Mouse (Mus musculus) common myeloid progenitor, adult 5-6 weeks (primary cell): ENCODE measurements around the gene Prex1. TPM values are rescaled to one million over a fixed set of nuclear protein-coding genes. Genes with fewer than 3 reads are reported as not detected.

Source experiments
- ATAC-seq: replicated peaks from 2 replicates; pipeline ENCODE4 v1.8.0; 2016; ENCODE audit warnings: low read depth, mild to moderate bottlenecking, moderate TSS enrichment, inconsistent platforms; ENCODE audit not compliant: poor library complexity, severe bottlenecking
- total RNA-seq: library from RNA; stranded (forward); fragments of 200-1000, 187-1606 nt; gene quantifications from 2 replicates; pipeline ENCODE4 v1.2.3, GENCODE M21; 2017

Gene Prex1
- total RNA-seq, 1 experiment from 2014 or later: 26.2 TPM

DNA sequence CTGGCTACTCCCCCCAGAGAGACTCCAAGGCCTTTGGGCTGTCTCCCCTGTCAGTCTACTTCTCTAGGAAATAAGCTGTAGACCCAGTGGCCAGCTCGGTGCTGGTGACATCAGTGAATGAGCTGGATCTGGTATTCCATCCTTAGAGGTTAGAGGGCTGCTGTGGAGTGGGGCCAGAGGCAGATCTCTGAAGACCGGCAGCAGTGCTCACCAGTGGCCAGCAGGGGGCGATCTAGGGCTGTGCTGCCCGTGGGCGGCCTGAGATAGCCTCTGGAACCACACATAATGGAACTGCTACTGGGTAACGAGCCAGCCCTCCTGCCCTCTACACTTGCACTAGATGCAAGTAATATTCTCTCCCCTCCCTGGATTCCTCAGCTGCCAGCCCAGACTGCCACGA lies 138.7 kb downstream of the Prex1 start:
- ATAC-seq: peak; percentile 80

DNA sequence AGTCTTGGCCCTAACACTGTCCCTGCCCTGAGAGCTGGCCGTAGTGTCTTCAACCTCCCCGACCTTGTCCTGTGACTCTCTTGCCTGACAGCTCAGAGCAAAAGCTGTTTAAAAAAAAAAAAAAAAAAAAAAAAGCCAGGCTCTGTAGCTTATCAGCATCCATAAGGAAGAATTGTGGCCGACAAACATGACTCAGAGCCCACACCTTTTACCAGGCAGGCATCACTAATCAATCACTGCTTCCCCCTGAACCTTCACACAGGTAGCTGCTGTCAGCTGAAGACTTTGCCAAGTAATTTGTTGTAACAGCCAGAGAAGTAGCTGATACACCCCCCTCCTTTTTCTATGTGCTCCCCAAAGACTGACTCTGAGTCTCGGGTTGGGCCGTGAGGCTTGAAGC lies 140.0 kb downstream of the Prex1 start:
- no peak for ATAC-seq

DNA sequence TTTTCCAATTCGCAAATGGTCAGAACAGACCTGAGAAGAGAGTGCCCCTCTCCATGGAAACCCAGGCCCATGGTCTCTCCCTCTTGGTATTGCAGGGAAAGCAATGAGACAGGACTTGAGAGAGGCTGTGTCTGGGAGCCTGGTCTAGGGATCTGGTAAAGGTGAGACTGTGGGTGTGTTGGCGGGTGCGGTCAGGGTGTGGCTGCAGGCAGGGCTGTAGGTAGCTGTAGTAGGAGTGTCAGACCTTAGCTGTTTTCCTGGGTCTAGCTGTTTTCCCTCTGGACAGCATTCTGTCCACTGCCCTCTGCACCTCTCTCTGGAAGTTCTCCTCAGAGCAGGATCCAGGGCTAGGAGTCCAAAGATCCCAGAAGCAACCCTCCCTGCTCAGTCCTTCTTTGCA lies 141.3 kb downstream of the Prex1 start:
- ATAC-seq: no peak

DNA sequence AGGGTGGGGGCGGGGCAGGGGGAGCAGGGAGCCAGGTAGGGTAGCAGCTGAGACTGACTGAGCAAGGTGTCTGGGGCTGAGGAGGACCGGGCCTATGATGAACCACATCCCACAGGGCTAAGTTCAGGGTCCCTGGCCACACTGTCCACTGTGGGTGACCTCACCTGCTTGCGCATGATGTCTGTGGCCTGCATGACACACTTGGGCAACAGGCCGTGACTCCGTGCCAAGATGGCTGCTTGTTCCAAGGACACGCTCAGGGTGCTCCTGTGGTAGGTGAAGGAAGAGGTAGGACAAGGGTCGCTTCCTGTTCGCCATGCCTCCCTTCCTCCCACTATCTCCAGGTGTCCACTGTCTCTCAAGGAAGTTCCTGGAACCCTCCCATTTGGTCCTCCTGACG lies 144.4 kb downstream of the Prex1 start:
- no peak for ATAC-seq

DNA sequence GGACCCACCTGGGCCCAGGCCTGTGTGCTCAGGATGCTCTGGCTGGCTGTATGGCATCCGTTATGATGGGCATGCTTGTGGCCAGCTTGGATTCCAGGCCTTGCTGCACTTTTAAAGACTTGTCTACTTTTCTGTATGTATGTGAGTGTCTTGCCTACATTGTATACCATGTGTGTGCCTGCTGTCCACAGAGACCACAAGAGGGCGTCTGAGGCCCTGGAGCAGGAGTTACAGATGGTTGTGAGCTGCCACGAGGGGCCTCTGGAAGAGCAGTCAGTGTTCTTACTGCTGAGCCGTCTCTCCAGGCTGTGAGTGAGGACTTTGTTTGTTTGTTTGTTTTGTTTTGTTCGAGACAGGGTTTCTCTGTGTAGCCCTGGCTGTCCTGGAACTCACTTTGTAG lies 148.1 kb downstream of the Prex1 start:
- ATAC-seq: no peak

DNA sequence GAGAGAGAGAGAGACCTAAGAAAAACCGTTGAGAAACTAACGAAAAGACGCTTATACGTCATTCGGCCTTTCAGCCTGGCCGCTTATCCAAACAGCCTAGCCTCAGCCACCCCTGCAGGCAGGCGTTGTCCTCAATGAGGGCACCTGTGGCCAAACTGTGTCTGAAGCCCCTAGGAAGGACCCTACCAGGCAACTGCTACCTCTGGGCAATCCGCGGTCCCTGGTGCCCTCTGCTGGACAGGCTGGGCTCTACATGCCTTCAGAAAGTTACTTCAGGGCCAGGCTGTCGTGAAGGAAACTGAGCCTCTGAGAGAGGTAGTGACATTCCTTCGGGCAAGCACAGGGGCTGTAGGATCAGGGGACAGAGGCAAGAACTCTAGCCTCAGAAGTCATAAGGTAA lies 149.2 kb downstream of the Prex1 start:
- peak; percentile 65 for ATAC-seq

DNA sequence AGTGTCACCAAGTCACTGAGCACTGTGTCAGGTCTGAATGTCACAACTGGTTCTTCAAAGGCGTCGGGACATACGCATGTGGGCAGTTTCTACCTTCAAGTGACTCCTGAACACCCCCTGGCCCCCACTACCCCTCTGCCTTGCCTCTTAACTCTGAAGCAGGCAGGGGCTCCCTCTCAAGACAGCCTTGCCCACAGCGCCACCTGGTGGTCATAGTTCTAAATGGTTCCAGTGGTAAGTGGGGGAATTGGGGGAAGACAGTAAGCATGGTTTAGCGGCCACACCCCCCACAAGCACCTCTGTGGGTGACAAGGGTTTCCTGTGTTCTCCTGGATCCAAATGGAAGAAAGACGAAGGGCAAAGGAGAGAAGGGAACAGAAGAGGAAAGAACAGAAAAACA lies 149.7 kb downstream of the Prex1 start:
- ATAC-seq: peak; percentile 64

DNA sequence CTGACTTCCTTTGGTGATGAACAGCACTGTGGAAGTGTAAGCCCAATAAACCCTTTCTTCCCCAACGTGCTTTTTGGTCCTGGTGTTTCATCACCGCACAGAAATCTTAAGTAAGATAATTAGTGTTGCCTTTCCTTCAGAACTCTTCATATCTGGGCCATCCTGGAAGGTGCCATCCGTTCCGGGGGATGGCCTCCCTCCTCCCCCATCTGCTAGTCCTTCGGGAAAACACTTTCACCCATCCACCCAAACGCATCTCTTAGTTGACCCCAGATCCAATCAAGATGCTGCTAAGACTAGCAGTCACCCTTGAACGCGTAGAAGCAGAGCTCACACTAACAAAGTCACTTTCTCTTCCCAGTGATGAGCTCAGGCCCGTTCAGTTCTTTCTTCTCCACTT lies 150.6 kb downstream of the Prex1 start:
- no peak for ATAC-seq

DNA sequence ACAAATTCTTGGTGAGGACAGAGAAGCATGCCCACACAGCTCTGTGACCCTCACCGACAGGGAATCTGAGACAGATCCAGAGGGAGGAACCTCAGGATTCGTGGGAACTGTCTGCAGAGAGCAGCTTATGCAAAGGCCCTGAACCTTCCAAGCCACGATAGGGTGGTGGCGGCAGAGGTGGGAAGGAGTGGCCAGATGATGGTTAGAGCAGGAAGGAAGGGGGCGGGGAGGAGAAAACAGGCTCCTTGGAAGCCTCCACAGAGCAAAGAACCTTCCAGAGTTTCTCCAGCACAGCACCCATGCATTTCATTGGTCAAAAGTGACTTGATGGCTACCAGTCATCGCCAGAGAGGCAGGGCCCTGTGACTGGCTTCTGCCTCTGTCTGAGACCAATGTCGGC lies 151.9 kb downstream of the Prex1 start:
- peak; percentile 33; the same call in 1 of the 2 replicates for ATAC-seq

DNA sequence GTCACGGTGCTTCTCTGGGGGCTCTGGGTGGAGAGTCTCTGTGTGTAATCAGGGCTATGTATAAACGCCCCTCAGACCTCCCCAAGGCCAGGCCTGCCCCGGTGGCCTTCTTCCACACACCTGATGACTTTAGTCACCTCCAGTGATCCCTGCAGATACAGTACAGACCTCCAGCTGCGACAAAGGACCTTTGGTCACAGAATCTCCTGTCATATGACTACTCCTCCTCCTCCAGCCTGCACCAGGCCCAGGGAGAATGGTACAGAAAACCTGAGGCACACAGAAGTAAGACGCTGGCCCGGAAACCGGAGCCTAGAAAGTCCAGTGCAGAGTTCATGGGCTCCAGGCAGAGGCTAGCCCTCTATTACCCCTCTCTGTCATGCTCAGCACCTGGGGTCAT lies 152.8 kb downstream of the Prex1 start:
- ATAC-seq: no peak

DNA sequence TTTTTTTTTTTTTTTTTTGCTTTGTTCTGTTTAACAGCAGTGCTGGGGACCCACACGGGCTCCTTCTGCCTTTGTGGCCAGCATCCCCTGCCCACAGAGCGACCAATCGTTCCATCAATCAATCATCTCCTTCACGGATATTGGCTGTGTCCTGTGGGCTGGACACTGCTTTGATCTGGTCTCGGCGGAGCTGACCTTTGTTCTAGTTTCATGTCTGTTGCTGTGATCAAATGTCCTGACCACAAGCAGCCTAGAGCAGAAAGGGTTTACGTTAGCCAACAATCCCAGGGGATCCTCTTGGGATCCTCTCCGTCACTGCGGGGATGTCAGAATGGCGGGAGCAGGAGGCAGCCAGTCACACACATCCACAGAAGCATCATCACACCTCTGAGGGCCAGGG lies 154.1 kb downstream of the Prex1 start:
- no peak for ATAC-seq

DNA sequence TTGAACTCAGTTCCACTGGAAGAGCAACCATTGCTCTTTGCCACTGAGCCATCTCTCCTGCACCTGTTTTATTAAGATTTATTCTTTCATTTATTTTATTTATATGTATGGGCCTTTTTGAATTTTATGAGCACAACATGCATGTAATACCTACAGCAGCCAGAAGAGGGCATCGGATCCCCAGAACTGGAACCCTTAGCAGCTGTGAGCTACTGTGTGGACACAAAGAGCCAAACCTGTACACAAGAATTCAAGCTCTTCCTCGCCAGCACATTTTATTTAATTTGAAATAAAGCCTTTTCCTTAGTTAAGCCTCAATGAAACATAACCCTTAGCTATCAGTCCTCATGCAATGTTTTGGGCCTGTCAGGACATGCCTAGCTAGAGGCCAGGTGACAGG lies 158.1 kb downstream of the Prex1 start:
- ATAC-seq: no peak

DNA sequence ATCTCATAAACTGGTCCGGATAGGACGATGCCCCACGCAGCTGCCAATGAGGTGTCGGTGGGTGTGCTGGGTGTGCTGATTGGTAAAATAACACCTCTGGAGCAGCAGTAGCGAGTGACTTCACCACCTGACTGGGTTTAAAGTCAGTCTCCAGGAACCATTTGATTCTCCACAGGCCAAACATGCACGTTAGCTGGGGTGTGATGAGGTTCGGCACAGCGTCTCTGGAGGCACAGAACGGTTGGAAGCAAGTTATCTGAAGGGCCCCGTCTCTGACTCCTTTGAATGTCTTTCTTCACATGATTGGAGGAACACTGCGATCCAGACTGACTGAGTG lies 159.5 kb downstream of the Prex1 start:
- no peak for ATAC-seq

DNA sequence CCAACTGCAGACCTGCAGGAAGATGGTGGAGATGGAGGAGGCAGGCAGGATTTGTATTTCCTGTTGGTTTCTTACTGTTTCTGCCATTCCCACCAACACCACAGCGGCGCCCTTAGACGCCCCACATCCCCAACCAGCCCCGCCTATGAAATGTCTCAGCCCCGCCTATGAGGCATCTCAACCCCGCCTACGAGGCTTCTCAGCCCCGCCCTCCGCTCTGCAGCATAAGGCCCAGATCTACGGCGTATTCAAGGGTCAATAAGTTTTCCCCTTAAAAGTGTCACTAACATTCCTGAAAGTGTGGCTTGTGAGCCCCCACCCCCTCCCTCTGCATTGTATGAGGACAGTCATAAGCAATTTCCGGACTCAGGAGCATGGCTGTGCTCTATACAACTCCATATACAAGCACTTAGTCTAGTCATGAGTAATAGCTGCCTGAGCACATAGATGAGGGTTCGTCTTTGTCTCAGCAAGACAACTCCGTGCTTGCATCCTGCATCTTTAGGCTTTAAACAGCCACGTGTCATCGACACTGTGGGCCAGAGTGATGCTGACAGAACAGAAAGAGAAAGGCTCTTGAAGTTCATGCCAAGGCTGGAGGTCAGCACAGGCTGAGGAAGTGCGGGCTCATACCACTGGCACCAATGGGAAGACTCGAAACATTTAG lies 160.0 kb downstream of the Prex1 start:
- ATAC-seq: peak; percentile 80

DNA sequence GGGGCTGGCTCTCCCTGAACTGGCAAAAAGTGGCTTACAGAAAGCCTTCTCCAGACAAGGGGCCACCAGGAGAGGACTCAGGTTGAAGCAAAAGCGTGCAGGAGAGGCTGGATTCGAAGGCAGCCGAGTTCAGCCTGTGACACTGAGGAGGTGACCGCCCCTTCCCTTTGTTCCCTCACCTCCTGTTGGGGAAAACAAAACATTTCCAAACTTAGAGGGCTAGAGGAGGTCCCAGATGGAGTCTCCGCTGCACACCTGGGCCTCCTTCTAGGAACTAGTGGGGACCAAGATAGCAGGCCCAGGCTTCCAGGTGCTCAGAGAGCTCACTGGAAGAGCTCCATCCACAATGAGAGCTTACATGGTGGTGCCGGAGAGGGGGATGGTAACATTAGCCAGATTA lies 161.0 kb downstream of the Prex1 start:
- ATAC-seq: no peak

DNA sequence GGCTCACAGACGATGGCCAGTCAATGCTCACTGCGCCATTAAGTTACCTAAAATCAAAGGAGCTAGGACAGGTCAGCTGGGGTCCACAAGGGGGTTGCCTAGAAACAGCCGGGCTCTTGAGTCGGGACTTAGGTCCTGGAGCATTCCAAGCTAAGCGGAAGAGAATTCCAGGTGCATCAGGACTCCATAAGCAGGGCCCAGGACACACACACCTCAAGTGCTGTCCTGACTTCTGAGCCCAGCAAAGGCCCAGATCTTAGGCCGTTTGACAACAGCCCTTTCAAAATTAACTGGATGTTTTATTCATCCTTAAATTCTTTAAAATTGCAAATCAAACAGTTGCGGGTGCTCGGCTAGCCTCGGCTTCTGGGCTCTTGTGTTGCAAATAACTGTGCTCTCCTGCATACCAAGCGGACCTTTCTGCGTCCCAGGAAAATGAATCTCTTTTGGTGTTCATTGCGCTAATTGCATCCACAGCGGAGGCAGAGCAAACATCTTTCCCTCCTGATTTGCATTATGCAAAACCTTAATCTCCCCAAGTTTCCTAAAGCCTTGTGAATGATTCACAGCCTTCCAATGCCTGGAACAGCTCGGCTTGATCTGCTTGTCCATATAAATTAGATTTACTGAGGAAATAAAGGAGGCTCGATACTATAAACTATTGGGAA lies 161.7 kb downstream of the Prex1 start:
- no peak for ATAC-seq

DNA sequence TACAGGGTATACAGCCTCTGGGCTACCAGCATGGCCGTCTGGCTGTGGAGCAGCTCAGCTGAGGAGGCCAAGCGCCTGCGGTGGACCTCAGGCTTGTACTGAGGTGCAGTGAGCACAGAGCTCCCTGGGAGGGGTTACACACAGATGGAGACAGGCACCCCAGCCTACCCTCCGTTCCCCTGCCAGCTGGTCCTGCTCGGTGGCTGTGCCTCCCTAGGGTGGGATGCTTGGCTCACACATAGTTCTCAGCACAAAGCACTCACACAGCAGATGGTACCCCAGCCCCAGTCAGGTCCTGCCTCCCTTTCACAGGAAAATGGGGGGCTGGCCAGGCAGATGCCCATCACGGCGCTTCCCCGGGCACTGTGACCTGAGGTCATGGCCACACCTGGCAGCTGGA lies 163.8 kb downstream of the Prex1 start:
- no peak for ATAC-seq

DNA sequence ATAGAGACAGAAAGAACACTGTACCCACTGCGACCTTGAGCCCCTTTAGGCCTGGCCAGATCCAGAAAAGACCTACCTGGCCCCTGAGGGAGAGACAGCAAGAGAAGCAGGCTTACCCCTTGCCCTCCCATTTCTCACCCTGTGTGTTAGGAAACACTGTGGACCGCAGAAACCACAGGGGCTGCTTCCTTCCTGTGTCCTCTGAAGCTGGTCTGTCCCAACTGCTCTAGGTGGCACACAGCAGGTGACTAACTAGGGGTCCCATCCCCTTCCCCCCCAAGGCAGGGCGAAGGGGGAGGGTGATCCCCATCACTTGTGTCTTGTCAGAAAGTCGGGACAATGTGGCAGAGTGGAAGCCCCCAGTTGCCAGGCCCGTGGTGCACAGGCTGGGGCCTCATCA lies 164.6 kb downstream of the Prex1 start:
- peak; percentile 66 for ATAC-seq

DNA sequence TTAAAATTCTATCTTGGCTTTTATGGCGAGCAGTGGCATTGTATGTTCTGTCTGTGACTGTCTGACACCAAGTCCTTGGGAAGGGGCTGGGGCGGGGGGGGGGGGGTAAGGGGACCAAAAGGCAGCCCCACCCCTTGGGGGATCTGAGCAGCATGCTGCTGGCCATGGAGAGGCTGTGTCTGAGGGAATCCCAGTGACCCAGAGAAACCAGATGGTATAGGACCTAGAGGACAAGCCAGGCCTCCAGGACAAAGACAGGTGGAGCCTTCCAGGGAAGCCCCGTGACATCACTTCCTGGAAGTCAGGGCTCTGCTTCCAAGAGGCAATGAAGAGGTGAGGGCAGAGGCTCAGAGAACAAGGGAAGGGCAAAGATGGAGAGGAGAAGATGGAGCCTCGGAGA lies 168.1 kb downstream of the Prex1 start:
- ATAC-seq: no peak

DNA sequence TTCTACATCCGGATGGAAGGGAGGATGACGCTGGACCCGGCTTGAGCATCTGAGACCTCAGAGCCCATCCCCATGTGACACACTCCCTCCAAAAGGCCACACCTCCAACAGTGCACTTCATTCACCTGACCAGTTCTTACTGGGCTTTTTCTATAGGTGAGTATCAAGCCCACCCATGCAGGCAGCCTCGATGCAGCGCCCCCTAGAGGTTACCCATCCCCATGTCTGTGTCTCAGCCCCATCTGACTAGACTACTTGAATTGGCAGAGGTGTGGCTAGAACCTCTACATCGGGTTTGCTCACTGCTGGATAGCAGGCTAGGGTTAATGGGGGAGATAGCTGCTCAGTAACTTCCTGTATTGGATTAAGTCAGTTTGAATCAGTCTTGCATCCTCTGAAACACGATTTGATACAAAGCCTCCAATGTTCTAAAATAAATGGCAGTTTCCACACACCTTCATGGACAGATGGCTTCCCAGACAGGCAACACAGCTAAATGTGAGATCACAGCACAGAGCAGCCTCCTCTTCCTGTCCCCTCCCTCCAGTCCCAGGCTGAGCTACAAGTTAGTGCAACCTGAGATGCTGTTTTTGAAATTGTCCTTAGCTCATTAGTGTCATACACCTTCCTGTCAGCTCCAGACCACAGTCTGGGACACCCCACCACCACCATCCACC lies 168.9 kb downstream of the Prex1 start:
- ATAC-seq: no peak

DNA sequence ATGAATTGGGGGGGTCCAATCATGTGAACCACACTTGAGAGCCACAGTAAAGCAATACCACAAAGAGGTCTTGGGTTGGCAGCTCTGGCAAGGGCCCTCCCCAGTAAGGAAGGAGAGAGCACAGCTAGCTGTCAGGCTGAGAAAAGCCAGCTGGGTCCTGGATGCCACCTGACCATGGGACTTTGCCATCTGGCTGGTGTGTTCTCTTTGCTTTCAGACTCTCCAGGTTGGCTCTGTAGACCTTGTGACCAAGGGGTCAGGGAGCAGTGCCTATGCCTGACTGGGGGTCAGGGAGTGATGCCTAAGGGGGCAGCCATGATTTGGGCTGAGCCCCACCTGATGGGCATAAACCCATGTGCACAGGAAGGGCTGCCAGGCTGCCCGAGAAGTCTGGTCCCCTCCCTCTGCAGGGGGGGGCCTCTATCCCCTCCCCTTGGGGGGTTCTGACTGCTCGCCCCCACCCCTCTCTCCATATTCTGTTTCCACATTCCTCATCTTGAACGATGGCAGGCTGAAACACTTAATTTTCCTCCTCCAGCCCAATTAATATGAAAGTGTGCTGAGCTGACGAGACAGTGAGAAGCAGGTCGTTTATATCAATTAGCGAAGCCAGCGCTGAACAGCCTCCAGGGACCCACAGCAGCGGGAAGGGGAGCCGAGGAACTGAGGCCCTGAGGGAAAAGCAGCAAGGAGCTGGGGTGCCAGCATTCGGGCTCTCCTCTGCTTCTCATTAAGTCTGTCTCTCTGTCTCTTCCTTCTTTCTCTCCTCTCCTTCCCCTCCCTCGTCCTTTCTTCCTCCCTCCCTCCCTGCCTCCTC lies 172.3 kb downstream of the Prex1 start:
- no peak for ATAC-seq
